Mouse (Mus musculus): ENCODE results near the gene Pcmt1. TPM values are rescaled to one million over a fixed set of nuclear protein-coding genes. Genes with fewer than 3 reads are reported as not detected.

The Pcmt1 gene
- polyA plus RNA-seq (2015; fragmentation: Illumina TruSeq; extraction: RNeasy Lipid Tissue Mini Kit (QIAGEN cat#74804); ENCODE audit: insufficient read depth, low replicate concordance): 73.1 TPM

DNA sequence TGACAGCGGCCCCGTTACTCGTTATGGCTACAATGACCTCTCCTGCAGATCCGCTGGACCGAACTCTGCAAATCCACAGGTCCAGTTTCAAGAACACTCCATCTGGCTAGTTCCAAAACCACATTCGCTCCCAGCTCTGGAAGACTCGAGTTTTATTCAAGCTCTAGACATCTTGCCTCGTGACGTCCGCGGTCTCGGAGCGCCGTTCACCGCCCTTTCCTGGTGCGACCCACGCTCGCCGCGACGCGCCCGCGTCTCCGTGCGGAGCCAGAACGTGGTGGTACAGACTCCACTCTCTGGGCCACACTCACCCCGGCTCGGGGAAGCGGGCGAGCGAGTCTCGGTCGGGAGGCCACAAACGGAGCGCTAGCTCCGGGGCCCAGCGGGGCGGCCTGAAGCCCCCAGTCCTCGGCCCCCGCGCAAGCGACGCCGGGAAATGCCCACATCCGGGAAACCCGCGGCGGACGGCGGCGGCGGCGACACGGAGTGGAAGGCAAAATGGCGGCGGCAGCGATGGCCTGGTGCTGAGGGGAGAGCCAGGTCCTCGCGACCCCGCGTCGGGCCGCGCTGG, at the start of gene Pcmt1, which contains the start of gene Lats1:
TSS of gene Pcmt1 (minus strand) at position 406 of the 571 bp plus-strand sequence.
TSS of gene Lats1 (plus strand) at position 484 of the 571 bp plus-strand sequence.

DNA sequence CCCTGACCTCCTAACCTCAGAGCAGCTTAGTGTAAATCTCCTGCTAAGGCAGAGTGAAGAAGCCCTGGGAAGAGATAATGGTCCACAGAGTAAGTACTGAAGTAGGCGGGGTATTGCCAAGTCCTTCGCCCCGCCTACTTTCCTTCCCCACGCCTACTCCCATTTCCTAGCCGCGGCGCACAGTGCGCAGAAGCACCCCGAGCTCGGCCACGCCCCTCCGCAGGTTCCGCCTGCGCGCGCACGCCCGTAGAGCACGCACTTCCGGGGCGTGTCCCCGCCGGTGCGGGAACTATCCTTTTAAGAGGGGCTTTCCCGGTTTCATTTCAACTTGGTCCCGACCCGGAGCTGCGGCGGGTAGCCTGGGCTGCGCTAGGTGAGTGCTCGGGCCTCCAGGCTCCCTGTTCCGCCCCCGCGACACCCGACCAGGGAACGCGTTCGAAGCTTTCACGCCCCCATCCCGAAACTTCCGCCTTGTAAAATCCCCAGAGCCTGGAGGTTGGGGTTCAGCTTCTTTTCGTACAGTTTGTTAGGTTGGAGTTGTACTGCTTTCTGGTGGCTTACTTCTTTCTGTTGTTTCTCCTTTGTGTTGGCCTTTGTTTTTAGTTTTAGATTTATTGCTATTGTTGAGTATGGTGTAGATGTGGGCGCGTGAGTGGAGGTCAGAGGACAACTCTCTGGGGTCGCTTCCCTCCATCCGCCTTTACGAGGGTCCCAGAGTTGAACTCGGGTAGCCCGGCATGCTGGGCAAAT, 45.0 kb upstream of the Pcmt1 start, which contains the start of gene Katna1:
TSS of gene Katna1 (plus strand) at position 250 of the 750 bp plus-strand sequence.

GRCm38 (mm10) chr10:7667342-7667802, 13.6 kb downstream of the Pcmt1 start, which contains the start of gene Nup43:
Gene Nup43, plus strand, starts transcription at chr10:7667503.

DNA sequence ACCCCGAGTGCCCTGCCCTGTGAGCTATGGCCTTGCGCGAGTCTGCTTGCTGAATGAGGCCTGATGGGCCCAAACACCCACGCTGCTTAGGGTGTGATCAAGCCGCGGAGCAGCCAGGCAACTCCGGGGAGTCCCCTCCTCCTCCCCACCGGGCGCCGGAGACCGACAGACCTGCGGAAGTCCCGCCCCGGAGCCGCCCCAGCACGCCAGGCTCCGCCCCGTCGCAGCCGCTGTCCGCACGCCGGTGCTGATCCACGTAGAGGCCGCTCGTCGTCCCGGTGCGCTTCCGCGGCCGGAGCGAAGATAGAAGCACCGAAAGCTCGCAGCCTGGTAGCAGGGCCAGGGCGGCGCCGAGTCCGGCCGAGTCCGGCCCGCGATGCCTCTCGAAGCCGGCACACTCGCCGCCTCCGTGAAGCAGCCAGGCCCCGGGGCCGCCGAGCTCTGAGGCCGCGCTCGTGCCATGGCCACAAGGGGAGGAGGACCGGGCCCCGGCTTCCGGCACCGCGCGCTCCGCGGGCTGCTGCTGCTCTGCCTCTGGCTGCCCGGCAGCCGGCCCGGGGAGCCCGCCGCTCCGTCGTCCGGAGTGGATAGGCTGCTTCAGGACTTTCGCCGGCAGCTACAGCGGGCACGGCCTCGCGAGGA, 91.2 kb downstream of the Pcmt1 start, which contains the start of gene Lrp11:
TSS of gene Lrp11 (plus strand) at position 209 of the 642 bp plus-strand sequence.

Other genes with a start within 250 kb of the Pcmt1 start
- 16.8 TPM for gene Ulbp1, start 207.5 kb downstream of the Pcmt1 start, polyA plus RNA-seq (2015; fragmentation: Illumina TruSeq; extraction: RNeasy Lipid Tissue Mini Kit (QIAGEN cat#74804); ENCODE audit: insufficient read depth, low replicate concordance)
- 1.9 TPM for gene Lrp11, start 91.3 kb downstream of the Pcmt1 start, polyA plus RNA-seq (2015; fragmentation: Illumina TruSeq; extraction: RNeasy Lipid Tissue Mini Kit (QIAGEN cat#74804); ENCODE audit: insufficient read depth, low replicate concordance)
- gene Nup43, start 13.6 kb downstream of the Pcmt1 start, polyA plus RNA-seq (2015; fragmentation: Illumina TruSeq; extraction: RNeasy Lipid Tissue Mini Kit (QIAGEN cat#74804); ENCODE audit: insufficient read depth, low replicate concordance): 28.4 TPM
- 32.0 TPM for gene Lats1, start 78 bp upstream of the Pcmt1 start, polyA plus RNA-seq (2015; fragmentation: Illumina TruSeq; extraction: RNeasy Lipid Tissue Mini Kit (QIAGEN cat#74804); ENCODE audit: insufficient read depth, low replicate concordance)
- 54.5 TPM for gene Katna1, start 44.9 kb upstream of the Pcmt1 start, polyA plus RNA-seq (2015; fragmentation: Illumina TruSeq; extraction: RNeasy Lipid Tissue Mini Kit (QIAGEN cat#74804); ENCODE audit: insufficient read depth, low replicate concordance)
- 60.1 TPM for gene Ginm1, start 111.7 kb upstream of the Pcmt1 start, polyA plus RNA-seq (2015; fragmentation: Illumina TruSeq; extraction: RNeasy Lipid Tissue Mini Kit (QIAGEN cat#74804); ENCODE audit: insufficient read depth, low replicate concordance)
- gene Ppil4, start 111.8 kb upstream of the Pcmt1 start, polyA plus RNA-seq (2015; fragmentation: Illumina TruSeq; extraction: RNeasy Lipid Tissue Mini Kit (QIAGEN cat#74804); ENCODE audit: insufficient read depth, low replicate concordance): 72.2 TPM
- gene Zc3h12d, start 151.3 kb upstream of the Pcmt1 start, polyA plus RNA-seq (2015; fragmentation: Illumina TruSeq; extraction: RNeasy Lipid Tissue Mini Kit (QIAGEN cat#74804); ENCODE audit: insufficient read depth, low replicate concordance): 55.3 TPM